Mouse (Mus musculus): Measurements from ENCODE around the gene Plppr3. TPM values are rescaled to one million over a fixed set of nuclear protein-coding genes. Genes with fewer than 3 reads are reported as not detected.

Gene Plppr3
- polyA plus RNA-seq, 1 experiment: 4.9 TPM

DNA sequence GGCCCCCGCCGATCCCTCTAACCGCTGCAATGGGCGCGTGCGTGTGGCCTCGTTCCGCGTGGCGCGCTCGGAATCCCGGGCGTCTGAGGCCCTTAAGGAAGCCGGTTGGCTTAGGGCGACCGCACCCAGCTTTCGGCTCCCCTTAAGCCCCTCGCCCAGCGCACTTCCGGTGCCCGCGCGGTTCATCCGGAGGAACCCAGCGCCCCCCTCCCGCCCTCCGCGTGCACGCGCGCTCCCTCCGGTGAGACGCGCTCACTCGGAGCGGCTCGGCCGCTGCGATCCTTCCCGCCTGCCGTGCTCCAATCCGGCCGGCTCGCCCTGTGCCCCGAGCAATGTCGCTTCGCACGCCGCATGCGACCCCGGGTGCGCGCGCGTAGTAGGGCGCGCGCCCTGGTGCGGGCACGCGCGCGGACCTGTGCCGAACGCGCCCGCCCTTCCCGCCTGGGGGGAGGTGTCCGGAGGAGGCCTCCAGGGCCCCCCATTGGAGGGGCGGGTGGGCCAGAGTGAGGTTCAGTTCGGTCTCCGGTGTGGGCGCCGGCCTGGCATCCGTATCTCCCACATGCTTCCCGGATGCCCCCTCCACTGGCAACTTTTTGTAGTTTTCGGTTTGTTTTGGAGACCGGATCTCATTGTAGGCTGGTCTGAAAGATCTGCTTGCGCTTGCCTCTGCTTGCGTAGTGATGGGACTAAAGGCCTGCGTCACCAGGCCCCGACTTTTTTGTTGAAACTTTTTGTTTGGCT, 19.5 kb downstream of the Plppr3 start:
- Histone ChIP-seq H3K4me1 (ENCODE audit: control insufficient read depth, insufficient read depth, low read length) (peaks cover 13% of the 10 kb centered on the region; the same call in 1 of the 2 replicates), H3K27ac (ENCODE audit: insufficient read depth, low read length) (peak overlapping the region; percentile 94), H3K4me3 (ENCODE audit: insufficient read depth, low read length) (peak overlapping the region; percentile 97)
- TF ChIP-seq CTCF (IDR thresholded peaks at IDR 0.05; ENCODE audit: borderline replicate concordance, insufficient read depth, low read length) (no peak), POLR2A (IDR thresholded peaks at IDR 0.05; ENCODE audit: low read depth, low read length) (no peak; the same call in none of the 2 replicates)

DNA sequence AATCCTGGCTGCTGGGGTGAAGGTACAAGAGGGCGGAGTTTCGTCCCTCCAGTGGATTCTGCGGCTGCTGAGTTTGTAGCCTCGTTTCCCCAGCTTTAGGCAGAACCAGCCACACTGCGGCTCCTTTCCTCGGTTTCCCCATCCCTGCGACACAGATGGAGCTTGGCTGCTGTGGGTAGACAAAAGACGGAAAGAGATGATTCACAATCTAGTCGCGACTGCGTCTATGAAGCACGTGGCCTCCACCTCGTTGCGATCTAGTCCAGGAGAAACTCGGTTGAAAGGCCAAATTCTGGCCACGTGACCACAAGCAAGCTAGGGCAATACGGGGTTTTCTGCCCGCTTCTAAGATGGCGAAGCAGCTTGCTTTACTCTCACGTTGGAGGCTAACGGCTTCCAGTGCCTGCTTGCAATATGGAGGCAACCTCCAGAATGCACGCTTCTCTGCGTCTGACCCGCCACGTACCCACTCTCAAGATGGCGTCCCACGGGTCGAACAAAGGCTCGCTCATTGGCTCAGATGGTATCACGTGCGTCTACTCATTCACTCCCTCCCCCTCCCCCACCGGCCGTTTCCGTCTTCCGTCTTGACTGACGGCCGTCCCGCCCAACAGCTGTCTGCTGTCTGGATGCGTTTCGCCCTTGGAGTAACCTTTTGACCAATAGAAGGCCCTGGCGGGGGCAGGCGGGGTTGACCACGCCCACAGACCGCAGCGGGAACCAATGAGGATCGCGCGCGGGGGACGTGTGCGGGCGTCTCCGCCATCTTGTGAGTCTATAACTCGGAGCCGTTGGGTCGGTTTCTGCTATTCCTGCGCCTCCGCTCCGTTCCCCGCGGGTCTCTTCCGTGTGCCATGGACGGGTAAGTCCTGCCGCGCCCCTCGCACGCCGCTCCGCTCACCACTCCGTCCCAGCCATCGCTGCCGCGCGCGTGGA, 20.3 kb downstream of the Plppr3 start, which contains the start of gene Ptbp1:
Gene Ptbp1 (plus strand): TSS at position 568 of the 936 bp plus-strand sequence.
- Histone ChIP-seq H3K4me3 (ENCODE audit: insufficient read depth, low read length) (peak within 1 kb of the TSS; percentile 97), H3K27ac (ENCODE audit: insufficient read depth, low read length) (peak within 1 kb of the TSS; percentile 96), H3K4me1 (ENCODE audit: control insufficient read depth, insufficient read depth, low read length) (peaks cover 13% of the 10 kb centered on the region; the same call in 1 of the 2 replicates)
- no peak for TF ChIP-seq CTCF (IDR thresholded peaks at IDR 0.05; ENCODE audit: borderline replicate concordance, insufficient read depth, low read length)
- TF ChIP-seq POLR2A (IDR thresholded peaks at IDR 0.05; ENCODE audit: low read depth, low read length): peak; percentile 100

DNA sequence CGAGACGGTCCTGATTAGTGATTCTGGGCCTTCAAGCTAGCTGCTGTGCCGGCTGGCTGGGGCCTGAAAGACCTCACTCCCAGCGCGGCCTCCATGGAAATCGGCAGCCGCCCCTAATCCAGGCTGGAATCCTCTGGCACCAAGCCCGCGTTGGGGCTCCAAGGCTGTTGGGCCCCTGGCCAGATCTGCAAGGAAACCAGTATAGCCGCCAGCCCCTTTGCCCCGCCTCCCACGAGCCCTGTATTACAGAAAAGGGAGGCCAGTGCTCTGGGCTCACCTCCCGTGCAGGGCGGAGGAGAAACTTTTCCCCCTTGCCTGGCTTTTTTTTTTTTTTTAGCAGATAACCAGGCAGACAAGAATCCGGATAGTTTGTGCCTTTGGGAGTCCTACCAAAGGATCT, 21.0 kb downstream of the Plppr3 start:
- peaks cover 13% of the 10 kb centered on the region; the same call in 1 of the 2 replicates for H3K4me1 ChIP-seq (ENCODE audit: control insufficient read depth, insufficient read depth, low read length)
- H3K4me3 ChIP-seq (ENCODE audit: insufficient read depth, low read length): peak overlapping the region; percentile 39
- peak; percentile 55; the same call in 1 of the 2 replicates for TF ChIP-seq POLR2A (IDR thresholded peaks at IDR 0.05; ENCODE audit: low read depth, low read length)
- TF ChIP-seq CTCF (IDR thresholded peaks at IDR 0.05; ENCODE audit: borderline replicate concordance, insufficient read depth, low read length): no peak
- peak overlapping the region; percentile 96 for H3K27ac ChIP-seq (ENCODE audit: insufficient read depth, low read length)

DNA sequence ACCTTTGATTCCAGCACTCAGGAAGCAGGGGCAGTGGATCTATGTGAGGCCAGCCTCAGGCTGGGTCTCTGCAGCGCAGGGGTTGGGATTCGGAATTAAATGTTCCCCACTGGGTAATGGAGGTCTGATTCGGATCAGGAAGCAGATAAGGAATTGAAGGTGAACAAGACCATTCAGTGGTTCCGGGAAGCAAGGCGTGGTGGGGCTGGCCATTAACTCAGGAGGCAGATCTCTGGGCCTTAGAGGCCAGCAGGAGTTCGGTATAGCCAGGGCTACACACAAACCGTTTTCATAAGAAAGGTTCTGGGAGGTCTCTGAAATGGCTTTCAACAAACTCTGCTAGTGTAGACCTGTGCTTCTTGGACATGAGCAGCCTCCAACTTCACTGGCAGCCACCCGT, 21.6 kb downstream of the Plppr3 start:
- H3K4me3 ChIP-seq (ENCODE audit: insufficient read depth, low read length): peak overlapping the region; percentile 18; the same call in 1 of the 2 replicates
- H3K4me1 ChIP-seq (ENCODE audit: control insufficient read depth, insufficient read depth, low read length): peaks cover 13% of the 10 kb centered on the region; the same call in 1 of the 2 replicates
- peak overlapping the region; percentile 96 for H3K27ac ChIP-seq (ENCODE audit: insufficient read depth, low read length)
- TF ChIP-seq POLR2A (IDR thresholded peaks at IDR 0.05; ENCODE audit: low read depth, low read length) (no peak), CTCF (IDR thresholded peaks at IDR 0.05; ENCODE audit: borderline replicate concordance, insufficient read depth, low read length) (no peak)

DNA sequence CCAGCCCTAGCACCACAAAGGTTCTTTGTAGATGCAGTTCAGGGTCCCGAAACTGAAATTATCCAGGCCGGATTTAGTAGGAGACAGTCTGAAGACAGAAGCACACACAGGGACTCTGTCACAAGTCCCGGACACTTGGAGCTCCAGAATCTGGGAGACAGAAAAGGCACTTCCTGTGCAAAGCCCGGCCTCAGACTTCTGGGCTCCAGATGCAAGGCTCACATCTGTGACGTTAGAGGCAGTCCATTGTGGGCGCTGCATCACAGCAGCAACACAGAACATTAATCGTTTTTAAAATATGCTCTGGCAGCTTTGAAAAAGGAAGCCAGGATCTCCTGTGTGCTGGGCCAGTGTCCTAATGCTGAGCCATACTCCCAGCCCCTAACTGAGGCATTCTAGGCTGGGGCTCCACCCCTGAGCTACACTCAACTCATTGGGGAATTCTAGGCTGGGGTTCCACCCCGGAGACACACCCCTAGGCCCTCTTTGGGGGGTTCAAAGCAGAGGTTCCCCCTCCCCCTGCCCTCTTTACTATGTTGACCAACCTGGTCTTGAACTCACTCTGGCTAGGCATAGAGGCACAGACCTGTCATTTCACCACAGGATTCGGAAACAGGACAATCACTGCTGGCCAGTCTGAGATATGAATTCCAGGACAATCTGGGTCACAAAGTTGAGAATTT, 22.2 kb downstream of the Plppr3 start:
- no peak for TF ChIP-seq CTCF (IDR thresholded peaks at IDR 0.05; ENCODE audit: borderline replicate concordance, insufficient read depth, low read length)
- TF ChIP-seq POLR2A (IDR thresholded peaks at IDR 0.05; ENCODE audit: low read depth, low read length): peak; percentile 51
- no peak overlapping the region for H3K4me3 ChIP-seq (ENCODE audit: insufficient read depth, low read length)
- H3K4me1 ChIP-seq (ENCODE audit: control insufficient read depth, insufficient read depth, low read length): peaks cover 13% of the 10 kb centered on the region; the same call in 1 of the 2 replicates
- H3K27ac ChIP-seq (ENCODE audit: insufficient read depth, low read length): peak overlapping the region; percentile 96

DNA sequence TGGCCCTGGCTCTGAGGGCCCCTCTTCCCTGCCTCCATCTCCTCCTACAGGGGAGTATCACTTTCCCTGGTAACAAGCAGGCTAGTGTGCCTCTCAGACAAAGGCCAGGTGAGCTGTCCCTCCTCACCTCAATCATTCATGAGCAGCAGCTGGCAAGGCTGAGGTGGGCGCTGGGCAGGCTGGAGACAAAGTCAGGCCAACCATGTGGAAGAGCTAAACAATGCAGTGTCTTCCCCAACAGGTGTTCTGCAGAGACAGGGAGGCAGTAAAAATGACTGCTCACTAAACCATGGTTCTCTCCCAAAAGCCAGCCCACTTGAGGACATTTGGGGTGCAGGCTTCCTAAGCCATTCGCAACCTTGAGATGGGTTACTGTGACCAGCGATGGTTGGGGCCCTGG, 22.8 kb downstream of the Plppr3 start:
- H3K4me1 ChIP-seq (ENCODE audit: control insufficient read depth, insufficient read depth, low read length): peaks cover 13% of the 10 kb centered on the region; the same call in 1 of the 2 replicates
- no peak overlapping the region for H3K4me3 ChIP-seq (ENCODE audit: insufficient read depth, low read length)
- TF ChIP-seq POLR2A (IDR thresholded peaks at IDR 0.05; ENCODE audit: low read depth, low read length) (no peak), CTCF (IDR thresholded peaks at IDR 0.05; ENCODE audit: borderline replicate concordance, insufficient read depth, low read length) (no peak)
- H3K27ac ChIP-seq (ENCODE audit: insufficient read depth, low read length): peak overlapping the region; percentile 96

DNA sequence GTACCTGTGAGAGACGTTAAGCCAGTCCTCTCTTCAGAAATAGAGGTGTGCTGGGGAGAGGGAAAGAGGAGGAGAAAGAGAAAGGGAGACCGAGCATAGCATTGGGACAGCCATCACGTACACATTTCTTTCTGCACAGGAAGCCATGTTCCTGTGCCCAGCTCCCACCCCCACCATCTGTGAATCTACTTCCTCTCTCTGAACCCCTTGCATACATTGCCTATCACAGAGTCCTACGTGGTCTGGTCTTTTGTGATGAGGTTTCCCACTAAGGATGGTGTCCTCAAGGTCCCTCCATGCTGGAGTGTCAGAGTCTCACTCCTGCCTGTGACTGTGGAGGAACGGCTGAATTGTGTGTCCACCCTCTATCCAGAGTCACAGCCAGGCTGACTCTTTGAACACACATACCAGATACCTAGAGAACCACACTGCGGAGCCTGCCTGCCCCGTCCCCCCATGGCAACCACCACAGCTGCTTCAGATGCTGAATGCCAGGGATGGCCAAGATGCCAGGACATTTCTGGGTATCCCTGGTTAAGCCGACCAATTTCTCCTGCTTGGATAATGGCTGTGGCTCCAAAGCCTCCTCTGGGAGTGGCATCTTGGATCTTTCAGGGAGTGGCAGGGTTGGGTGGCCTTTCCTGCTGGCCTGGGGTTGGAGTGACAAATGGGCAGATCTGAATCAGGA, 24.3 kb downstream of the Plppr3 start:
- H3K27ac ChIP-seq (ENCODE audit: insufficient read depth, low read length): no peak overlapping the region
- H3K4me3 ChIP-seq (ENCODE audit: insufficient read depth, low read length): no peak overlapping the region
- TF ChIP-seq POLR2A (IDR thresholded peaks at IDR 0.05; ENCODE audit: low read depth, low read length): no peak
- no peak for TF ChIP-seq CTCF (IDR thresholded peaks at IDR 0.05; ENCODE audit: borderline replicate concordance, insufficient read depth, low read length)
- H3K4me1 ChIP-seq (ENCODE audit: control insufficient read depth, insufficient read depth, low read length): peaks cover 13% of the 10 kb centered on the region; the same call in 1 of the 2 replicates

DNA sequence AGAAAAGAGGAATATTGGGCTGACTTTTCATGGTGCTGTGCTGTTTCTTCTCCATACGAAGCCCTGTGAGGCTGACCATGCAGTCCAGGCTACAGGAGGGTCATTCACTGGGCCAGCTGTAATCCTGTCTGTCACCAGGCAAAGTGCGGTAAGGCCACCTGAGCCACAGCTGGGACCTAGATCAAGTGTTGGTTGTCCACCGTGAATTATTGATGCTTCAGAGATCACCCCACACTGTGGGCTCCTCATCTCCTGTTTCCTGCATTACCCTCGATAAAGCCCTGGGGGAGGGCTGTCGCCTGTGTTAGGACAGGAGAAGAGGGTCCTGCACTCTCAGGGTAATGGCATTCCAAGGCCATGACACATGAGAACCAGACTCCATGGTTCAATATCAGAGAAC, 27.9 kb downstream of the Plppr3 start:
- no peak overlapping the region for H3K27ac ChIP-seq (ENCODE audit: insufficient read depth, low read length)
- H3K4me1 ChIP-seq (ENCODE audit: control insufficient read depth, insufficient read depth, low read length): peaks cover under 1% of the 10 kb centered on the region; the same call in 1 of the 2 replicates
- no peak overlapping the region for H3K4me3 ChIP-seq (ENCODE audit: insufficient read depth, low read length)
- no peak for TF ChIP-seq CTCF (IDR thresholded peaks at IDR 0.05; ENCODE audit: borderline replicate concordance, insufficient read depth, low read length)
- TF ChIP-seq POLR2A (IDR thresholded peaks at IDR 0.05; ENCODE audit: low read depth, low read length): no peak
